Mouse (Mus musculus) midbrain, embryonic 16.5 days (tissue): ENCODE results near the gene Meis2. TPM values are rescaled to one million over a fixed set of nuclear protein-coding genes. Genes with fewer than 3 reads are reported as not detected.

Experiments
- ATAC-seq: fragments of 200-750 bp; cut with Nextera tagmentation; 2 replicates; pipeline ENCODE4 v1.8.0; 2017; ENCODE audit warnings: moderate TSS enrichment
- H3K27ac ChIP-seq: fragments of 300-500 bp; sonication (generic); 2 replicates; pipeline ENCODE4 v1.5.1; 2014; ENCODE audit warnings: mild to moderate bottlenecking, low read length, mixed read lengths
- H3K27me3 ChIP-seq: fragments of 300-500 bp; sonication (generic); 2 replicates; pipeline ENCODE4 v1.6.1; 2014; ENCODE audit warnings: low read depth, low read length, mixed read lengths; ENCODE audit not compliant: control insufficient read depth, insufficient read depth
- H3K36me3 ChIP-seq: fragments of 300-500 bp; sonication (generic); 2 replicates; pipeline ENCODE4 v1.6.1; 2014; ENCODE audit warnings: mild to moderate bottlenecking, low read length, moderate library complexity, mixed read lengths; ENCODE audit not compliant: control insufficient read depth, insufficient read depth
- H3K4me1 ChIP-seq: fragments of 300-500 bp; sonication (generic); 2 replicates; pipeline ENCODE4 v1.6.1; 2014; ENCODE audit warnings: mild to moderate bottlenecking, low read length, mixed read lengths; ENCODE audit not compliant: control insufficient read depth, insufficient read depth
- H3K4me2 ChIP-seq: fragments of 300-500 bp; sonication (generic); 2 replicates; pipeline ENCODE4 v1.6.1; 2014; ENCODE audit warnings: mild to moderate bottlenecking, low read length, mixed read lengths
- H3K4me3 ChIP-seq: fragments of 300-500 bp; sonication (generic); 2 replicates; pipeline ENCODE4 v1.5.1; 2014; ENCODE audit warnings: low read depth, mild to moderate bottlenecking, low read length, moderate library complexity, mixed read lengths
- H3K9ac ChIP-seq: fragments of 300-500 bp; sonication (generic); 2 replicates; pipeline ENCODE4 v1.6.1; 2014; ENCODE audit warnings: low read depth, low read length, mixed read lengths
- H3K9me3 ChIP-seq: fragments of 300-500 bp; sonication (generic); replicated peaks from 2 replicates; pipeline ENCODE4 v1.6.1; 2014; ENCODE audit warnings: mild to moderate bottlenecking, low read length, mixed read lengths; ENCODE audit not compliant: control insufficient read depth, poor library complexity, severe bottlenecking
- WGBS: fragments of 180-500 bp; shearing (Covaris S2); extraction: QIAGEN DNeasy Blood & Tissue Kit; methylation state at CpG from one replicate; pipeline ENCODE4 v1.1.7; 2014; 5-methylcytosine and 5-hydroxymethylcytosine counted together
- polyA plus RNA-seq: library from polyadenylated mRNA; unstranded; fragments of >200 nt; fragmentation: Nextera tagmentation; extraction: Ambion mirVana; gene quantifications from 2 replicates; pipeline ENCODE4 v1.2.1, GENCODE M21; 2015

Meis2 gene
- 62.5 and 70.2 TPM in 2 replicates for polyA plus RNA-seq

GRCm38 (mm10) chr2:116065570-116066005, at the start of gene Meis2:
Gene Meis2, minus strand, starts transcription at chr2:116065839.
- peak within 1 kb of the TSS; percentile 74 for H3K9ac ChIP-seq
- H3K4me2 ChIP-seq, result peak within 1 kb of the TSS; percentile 72
- under 1% methylated on average over 23 of the region's 37 CpGs for WGBS
- peak within 1 kb of the TSS; percentile 84 for H3K27ac ChIP-seq
- peaks cover 10% of the 10 kb centered on the region; the same call in 1 of the 2 replicates for H3K4me1 ChIP-seq
- H3K9me3 ChIP-seq, result no peaks in the 10 kb centered on the region
- peak; percentile 82 for ATAC-seq
- H3K36me3 ChIP-seq, result no peaks in the 10 kb centered on the region
- no peaks in the 10 kb centered on the region; the same call in 1 of the 2 replicates for H3K27me3 ChIP-seq
- H3K4me3 ChIP-seq, result peak within 1 kb of the TSS; percentile 43

GRCm38 (mm10) chr2:116106194-116106593, 40.6 kb upstream of the Meis2 start:
- Histone ChIP-seq H3K4me2 (no peak overlapping the region), H3K9ac (no peak overlapping the region), H3K4me3 (no peak overlapping the region), H3K36me3 (no peaks in the 10 kb centered on the region), H3K9me3 (no peaks in the 10 kb centered on the region), H3K27me3 (no peaks in the 10 kb centered on the region), H3K4me1 (no peaks in the 10 kb centered on the region), H3K27ac (no peak overlapping the region)
- 73% methylated on average over 4 of the region's 4 CpGs for WGBS
- ATAC-seq, result no peak

- Histone ChIP-seq H3K4me3 (no peak overlapping the region), H3K27ac (no peak overlapping the region)
- WGBS, result 61% methylated on average over 3 of the region's 3 CpGs
These were observed 39.5 kb upstream of the Meis2 start for GRCm38 (mm10) chr2:116105179-116105578.

GRCm38 (mm10) chr2:116103411-116103996, 37.9 kb upstream of the Meis2 start:
- no peaks in the 10 kb centered on the region for H3K4me1 ChIP-seq
- no peak for ATAC-seq

More at GRCm38 (mm10) chr2:116105179-116105578, 39.5 kb upstream of the Meis2 start:
- no peaks in the 10 kb centered on the region for H3K4me1 ChIP-seq
- H3K27me3 ChIP-seq, result no peaks in the 10 kb centered on the region
- no peaks in the 10 kb centered on the region for H3K9me3 ChIP-seq
- no peak overlapping the region for H3K4me2 ChIP-seq
- no peaks in the 10 kb centered on the region for H3K36me3 ChIP-seq
- H3K9ac ChIP-seq, result no peak overlapping the region
- no peak for ATAC-seq

GRCm38 (mm10) chr2:116101221-116101620, 35.6 kb upstream of the Meis2 start:
- Histone ChIP-seq H3K4me3 (no peak overlapping the region), H3K4me1 (no peaks in the 10 kb centered on the region), H3K36me3 (no peaks in the 10 kb centered on the region), H3K4me2 (no peak overlapping the region), H3K9ac (no peak overlapping the region), H3K27me3 (no peaks in the 10 kb centered on the region), H3K27ac (no peak overlapping the region), H3K9me3 (no peaks in the 10 kb centered on the region)
- ATAC-seq, result no peak

More at GRCm38 (mm10) chr2:116103411-116103996, 37.9 kb upstream of the Meis2 start:
- Histone ChIP-seq H3K9ac (no peak overlapping the region), H3K9me3 (no peaks in the 10 kb centered on the region), H3K4me3 (no peak overlapping the region), H3K27me3 (no peaks in the 10 kb centered on the region), H3K27ac (no peak overlapping the region), H3K36me3 (no peaks in the 10 kb centered on the region), H3K4me2 (no peak overlapping the region)
- WGBS, result 43% methylated on average over 5 of the region's 5 CpGs

- Histone ChIP-seq H3K9ac (no peak overlapping the region), H3K4me3 (no peak overlapping the region), H3K27ac (no peak overlapping the region), H3K27me3 (peaks cover 2% of the 10 kb centered on the region; the same call in 1 of the 2 replicates), H3K4me2 (no peak overlapping the region), H3K4me1 (no peaks in the 10 kb centered on the region; the same call in 1 of the 2 replicates), H3K9me3 (0 out of 2 replicates have a peak, but pooled peaks cover 5% of the 10 kb centered on the region), H3K36me3 (no peaks in the 10 kb centered on the region)
- WGBS, result 76% methylated on average over 2 of the region's 2 CpGs
- no peak for ATAC-seq
These were observed 15.3 kb upstream of the Meis2 start for GRCm38 (mm10) chr2:116080961-116081360.

GRCm38 (mm10) chr2:116078841-116079240, 13.2 kb upstream of the Meis2 start:
- 77% methylated on average over 2 of the region's 2 CpGs for WGBS
- H3K9ac ChIP-seq, result no peak overlapping the region

GRCm38 (mm10) chr2:116077716-116078115, 12.1 kb upstream of the Meis2 start:
- Histone ChIP-seq H3K4me3 (no peak overlapping the region), H3K27ac (no peak overlapping the region), H3K9me3 (0 out of 2 replicates have a peak, but pooled peaks cover 1% of the 10 kb centered on the region), H3K36me3 (no peaks in the 10 kb centered on the region), H3K27me3 (peaks cover 2% of the 10 kb centered on the region; the same call in 1 of the 2 replicates), H3K4me2 (no peak overlapping the region), H3K4me1 (peaks cover 9% of the 10 kb centered on the region), H3K9ac (no peak overlapping the region)
- no peak for ATAC-seq
- 82% methylated on average over 3 of the region's 3 CpGs for WGBS

More at GRCm38 (mm10) chr2:116078841-116079240, 13.2 kb upstream of the Meis2 start:
- Histone ChIP-seq H3K4me3 (no peak overlapping the region), H3K27ac (no peak overlapping the region), H3K27me3 (peaks cover 2% of the 10 kb centered on the region; the same call in 1 of the 2 replicates), H3K4me2 (no peak overlapping the region), H3K4me1 (peaks cover 9% of the 10 kb centered on the region), H3K36me3 (no peaks in the 10 kb centered on the region), H3K9me3 (0 out of 2 replicates have a peak, but pooled peaks cover 5% of the 10 kb centered on the region)
- no peak for ATAC-seq

- Histone ChIP-seq H3K27me3 (peaks cover 2% of the 10 kb centered on the region; the same call in 1 of the 2 replicates), H3K4me3 (no peak overlapping the region), H3K36me3 (no peaks in the 10 kb centered on the region), H3K9ac (no peak overlapping the region), H3K4me1 (peaks cover 10% of the 10 kb centered on the region), H3K9me3 (no peaks in the 10 kb centered on the region), H3K27ac (no peak overlapping the region; the same call in 1 of the 2 replicates), H3K4me2 (no peak overlapping the region)
- ATAC-seq, result no peak
These were observed 11.3 kb upstream of the Meis2 start for GRCm38 (mm10) chr2:116076752-116077480.
